Comparison of ENCODE assay signal across 8 mouse cellular contexts in genomic region chr13:64315483-64316050, GRCm38 (mm10). TPM values are rescaled to one million over a fixed set of nuclear protein-coding genes. Genes with fewer than 3 reads are reported as not detected.
DNase-seq lines count a peak whose midpoint lies in the region; ATAC-seq and TF ChIP-seq lines count a peak whose summit lies in the region.

No protein-coding gene starts in this region.

- no peaks in the 10 kb centered on the region for H3K36me3 ChIP-seq in lung, embryonic 14.5 days (ENCODE audit: insufficient read depth)
- H3K36me3 ChIP-seq in liver, postnatal 0 days (replicated peaks; ENCODE audit: insufficient read depth, low read length): no peaks in the 10 kb centered on the region

- intact Hi-C loops in gastrocnemius, adult 2 months (cut with DNase I): loop anchor here (1.0 kb wide), 1 partner anchor 124 kb away; no protein-coding TSS in a partner anchor
- intact Hi-C loops in gastrocnemius, postnatal 36 days (cut with DNase I): loop anchor here (2.0 to 5.0 kb wide), 2 partner anchors 52 to 123 kb away; no protein-coding TSS in a partner anchor

- H3K27ac ChIP-seq in gastrocnemius, adult 2 months: peak overlapping the region; percentile 48
- H3K27ac ChIP-seq in lung, embryonic 14.5 days (ENCODE audit: low read depth): no peak overlapping the region
- peak overlapping the region; percentile 78 for H3K27ac ChIP-seq in liver, postnatal 0 days (ENCODE audit: low read depth)

- peak; percentile 87 for TF ChIP-seq CTCF in gastrocnemius, adult 2 months (IDR thresholded peaks at IDR 0.05)
- TF ChIP-seq CTCF in lung, embryonic 14.5 days (IDR thresholded peaks at IDR 0.05; ENCODE audit: low read depth): peak; percentile 76
- TF ChIP-seq CTCF in lung, adult 2 months (IDR thresholded peaks at IDR 0.05; ENCODE audit: insufficient read depth, low read length): no peak
- peak; percentile 75 for TF ChIP-seq CTCF in liver, postnatal 0 days (IDR thresholded peaks at IDR 0.05; ENCODE audit: low read depth)

- peak overlapping the region; percentile 33 for H3K4me3 ChIP-seq in gastrocnemius, adult 2 months
- no peak overlapping the region for H3K4me3 ChIP-seq in lung, embryonic 14.5 days (ENCODE audit: low read depth, low read length)
- no peak overlapping the region for H3K4me3 ChIP-seq in lung, adult 2 months (replicated peaks; ENCODE audit: extremely low read depth, low read depth, low read length)
- no peak overlapping the region for H3K4me3 ChIP-seq in liver, postnatal 0 days (ENCODE audit: low read depth, low read length)

- no peaks in the 10 kb centered on the region for H3K27me3 ChIP-seq in lung, embryonic 14.5 days (ENCODE audit: insufficient read depth, low read length)
- no peaks in the 10 kb centered on the region for H3K27me3 ChIP-seq in liver, postnatal 0 days (ENCODE audit: insufficient read depth, low read length)

- TF ChIP-seq POLR2A in lung, adult 2 months (IDR thresholded peaks at IDR 0.05; ENCODE audit: borderline replicate concordance, extremely low read depth, low read depth, low read length): no peak

- DNase-seq in gastrocnemius, adult 2 months: no peak
- DNase-seq in gastrocnemius, postnatal 36 days: no peak
- peak; percentile 92 for DNase-seq in lung, embryonic 14.5 days
- no peak for DNase-seq in lung, adult 2 months
- DNase-seq in ZHBTc4 (ENCODE audit: low read depth, low spot score): peak; percentile 76
- peak; percentile 26 for DNase-seq in liver, postnatal 0 days
- DNase-seq in neural tube, embryonic 10.5 days (ENCODE audit: extremely low spot score, low spot score): no peak
- no peak for DNase-seq in urinary bladder, postnatal 14 days (ENCODE audit: low spot score)

- H3K4me1 ChIP-seq in lung, embryonic 14.5 days (ENCODE audit: insufficient read depth): peaks cover 7% of the 10 kb centered on the region; the same call in 1 of the 2 replicates
- peaks cover 11% of the 10 kb centered on the region for H3K4me1 ChIP-seq in lung, adult 2 months (ENCODE audit: control insufficient read depth, insufficient read depth, low read length)
- H3K4me1 ChIP-seq in liver, postnatal 0 days (ENCODE audit: insufficient read depth): peaks cover 7% of the 10 kb centered on the region

- no peaks in the 10 kb centered on the region for H3K9me3 ChIP-seq in lung, embryonic 14.5 days (ENCODE audit: low read depth, low read length)
- H3K9me3 ChIP-seq in liver, postnatal 0 days (ENCODE audit: low read length): no peaks in the 10 kb centered on the region

- H3K4me2 ChIP-seq in lung, embryonic 14.5 days: no peak overlapping the region
- no peak overlapping the region for H3K4me2 ChIP-seq in liver, postnatal 0 days (ENCODE audit: low read depth, low read length)

- no peak for ATAC-seq in lung, embryonic 14.5 days (ENCODE audit: insufficient read depth)
- peak; percentile 14 for ATAC-seq in liver, postnatal 0 days

- no peak overlapping the region for H3K9ac ChIP-seq in lung, embryonic 14.5 days
- no peak overlapping the region for H3K9ac ChIP-seq in liver, postnatal 0 days (replicated peaks)

- under 1% methylated on average over 3 of the region's 3 CpGs for WGBS in lung, embryonic 14.5 days
- 0% methylated on average over 3 of the region's 3 CpGs for WGBS in lung, adult 2 months
- 1% methylated on average over 3 of the region's 3 CpGs for WGBS in liver, postnatal 0 days (ENCODE audit: insufficient replicate concordance)

- peak; percentile 35; the same call in 1 of the 2 replicates for TF ChIP-seq EP300 in liver, postnatal 0 days (IDR thresholded peaks at IDR 0.05; ENCODE audit: low read depth)

RNA-seq across cellular contexts. Expression of gene Aaed1, which starts 3.1 kb away (rescaled TPM):
- total RNA-seq in gastrocnemius, adult 2 months (2021): 10 to 100 TPM; 40.4 to 47.8 TPM
- 10 to 100 TPM; 34.5 to 42.6 TPM for total RNA-seq in gastrocnemius, postnatal 36 days (2021)
- polyA plus RNA-seq in lung, embryonic 14.5 days (2014; fragmentation: Nextera tagmentation; extraction: Ambion mirVana): 50.1 and 51.9 TPM in 2 replicates
- polyA plus RNA-seq in lung, adult 2 months (2012; rRNA removed): 17.8 and 18.0 TPM in 2 replicates
- 37.8 and 39.3 TPM in 2 replicates for polyA plus RNA-seq in liver, postnatal 0 days (2015; fragmentation: Nextera tagmentation; extraction: Ambion mirVana)

RNA-seq across cellular contexts. Expression of gene Cdc14b, which starts 40.5 kb away (rescaled TPM):
- total RNA-seq in gastrocnemius, adult 2 months (2021): 1 to 10 TPM; 6.3 to 6.8 TPM
- 1 to 10 TPM; 4.1 to 5.2 TPM for total RNA-seq in gastrocnemius, postnatal 36 days (2021)
- 17.1 and 20.3 TPM in 2 replicates for polyA plus RNA-seq in lung, embryonic 14.5 days (2014; fragmentation: Nextera tagmentation; extraction: Ambion mirVana)
- 4.2 and 6.6 TPM in 2 replicates for polyA plus RNA-seq in lung, adult 2 months (2012; rRNA removed)
- 4.5 and 5.3 TPM in 2 replicates for polyA plus RNA-seq in liver, postnatal 0 days (2015; fragmentation: Nextera tagmentation; extraction: Ambion mirVana)

RNA-seq across cellular contexts. Expression of gene Ctsl, which starts 55.1 kb away (rescaled TPM):
- total RNA-seq in gastrocnemius, adult 2 months (2021): 100 to 1,000 TPM; 111 to 149 TPM
- total RNA-seq in gastrocnemius, postnatal 36 days (2021): 100 to 1,000 TPM in 1 of 2 experiments, 10 to 100 TPM in 1; 97.8 to 136 TPM
- 130 and 141 TPM in 2 replicates for polyA plus RNA-seq in lung, embryonic 14.5 days (2014; fragmentation: Nextera tagmentation; extraction: Ambion mirVana)
- polyA plus RNA-seq in lung, adult 2 months (2012; rRNA removed): 62.8 and 98.1 TPM in 2 replicates
- polyA plus RNA-seq in liver, postnatal 0 days (2015; fragmentation: Nextera tagmentation; extraction: Ambion mirVana): 1,130 and 1,294 TPM in 2 replicates

Comparison
In these comparisons a context has a peak if more than half of its experiments do, and no peak if none do; other contexts are left out.
1. DNase-seq: peak in lung, embryonic 14.5 days (single experiment), ZHBTc4 (single experiment) and liver, postnatal 0 days (single experiment); none in gastrocnemius, adult 2 months (single experiment), gastrocnemius, postnatal 36 days (0 of 2), lung, adult 2 months (single experiment), neural tube, embryonic 10.5 days (single experiment) and urinary bladder, postnatal 14 days (single experiment).